Mouse (Mus musculus): ENCODE results near the gene 1810009A15Rik. TPM values are rescaled to one million over a fixed set of nuclear protein-coding genes. Genes with fewer than 3 reads are reported as not detected.
A peak's percentile ranks its signal among the peaks of the same experiment; 100 is the strongest.

Gene 1810009A15Rik
- polyA plus RNA-seq, 1 experiment: 6.6 TPM

DNA sequence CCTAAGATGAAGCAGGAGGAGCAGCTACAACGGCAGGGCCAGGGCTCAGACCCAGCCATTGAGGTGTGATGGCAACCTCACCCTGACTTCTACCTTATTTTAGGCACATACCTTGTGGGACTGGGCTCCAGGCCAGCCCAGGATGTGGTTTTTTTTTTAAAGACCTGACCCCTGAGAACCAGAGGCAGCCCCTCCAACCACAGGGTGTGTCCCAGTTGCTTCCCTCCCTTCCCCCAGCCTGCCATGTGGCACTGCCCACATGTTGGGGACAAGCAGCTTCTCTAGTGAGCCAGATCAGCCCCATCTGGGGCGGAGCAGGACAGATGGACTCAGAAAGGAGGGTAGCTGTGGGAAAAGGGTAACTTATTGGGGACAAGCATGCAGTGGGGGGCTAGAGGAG lies 38.1 kb downstream of the 1810009A15Rik start:
- Histone ChIP-seq H3K9me3 (ENCODE audit: control insufficient read depth, low read length) (no peaks in the 10 kb centered on the region), H3K27me3 (ENCODE audit: control insufficient read depth) (no peaks in the 10 kb centered on the region), H3K4me1 (ENCODE audit: control insufficient read depth) (peaks cover 84% of the 10 kb centered on the region), H3K4me3 (replicated peaks) (no peak overlapping the region), H3K36me3 (ENCODE audit: control insufficient read depth) (peaks cover 69% of the 10 kb centered on the region)
- TF ChIP-seq TAL1 (IDR thresholded peaks at IDR 0.05; ENCODE audit: low read length) (no peak), GATA1 (IDR thresholded peaks at IDR 0.05; ENCODE audit: low read length) (no peak)

DNA sequence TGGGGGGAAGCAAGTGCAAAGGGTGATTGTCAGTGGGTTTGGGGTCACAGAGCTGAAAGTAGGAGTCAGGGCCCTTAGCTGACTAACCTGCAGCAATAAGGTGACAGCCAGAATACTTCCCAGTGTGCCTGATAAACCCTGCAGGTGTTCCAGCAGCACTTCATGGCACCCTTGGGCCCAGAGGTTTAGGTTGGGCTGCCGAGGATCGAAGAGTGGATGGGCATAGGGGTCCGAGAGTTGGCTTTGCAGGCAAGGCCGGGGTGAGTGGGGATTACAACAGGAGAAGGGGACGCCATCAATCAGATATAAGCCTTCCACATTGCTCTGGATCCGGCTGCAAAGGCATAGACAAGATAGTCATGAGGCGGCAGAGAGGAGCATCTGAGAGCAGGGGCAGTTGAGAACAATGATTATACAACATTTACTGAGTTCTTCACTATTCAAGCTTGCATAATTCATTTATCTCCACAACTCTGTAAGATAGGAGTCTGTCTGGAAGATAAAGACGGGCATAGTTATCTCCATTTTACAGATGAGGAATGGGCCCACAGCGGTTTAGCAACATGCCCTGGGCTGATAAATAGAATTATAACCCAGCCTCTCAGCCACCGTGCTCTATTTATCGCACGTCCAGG lies 39.4 kb downstream of the 1810009A15Rik start:
- TF ChIP-seq GATA1 (IDR thresholded peaks at IDR 0.05; ENCODE audit: low read length): no peak
- TF ChIP-seq TAL1 (IDR thresholded peaks at IDR 0.05; ENCODE audit: low read length): no peak
- Histone ChIP-seq H3K36me3 (ENCODE audit: control insufficient read depth) (peaks cover 64% of the 10 kb centered on the region), H3K4me3 (replicated peaks) (no peak overlapping the region)

DNA sequence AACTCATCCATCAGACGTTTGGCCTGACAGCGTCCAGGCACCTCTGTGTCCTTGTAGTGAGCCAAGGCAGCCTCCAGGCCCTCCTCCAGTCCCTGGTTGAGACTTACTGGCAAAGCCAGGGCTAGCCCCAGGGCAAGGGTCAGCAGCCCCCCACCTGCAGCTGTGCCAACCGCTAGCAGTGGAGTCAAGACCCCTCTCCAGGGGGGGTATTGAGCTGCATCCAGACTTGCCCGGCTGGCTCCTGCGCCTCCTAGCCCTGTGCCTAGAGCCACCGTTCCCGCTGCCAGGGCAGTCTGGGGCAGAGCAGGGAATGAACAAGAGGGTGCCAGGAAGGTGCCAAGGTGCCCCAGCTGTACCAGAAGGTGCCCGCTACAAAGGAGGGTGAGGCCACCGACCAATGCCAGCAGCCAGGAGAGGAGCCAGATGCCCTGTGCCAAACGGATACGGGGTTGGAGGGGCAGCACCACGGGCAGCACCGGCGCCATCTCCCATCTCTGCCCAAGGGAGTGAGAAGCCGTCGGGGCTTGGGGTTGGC lies 40.1 kb downstream of the 1810009A15Rik start:
- no peak for TF ChIP-seq TAL1 (IDR thresholded peaks at IDR 0.05; ENCODE audit: low read length)
- TF ChIP-seq GATA1 (IDR thresholded peaks at IDR 0.05; ENCODE audit: low read length): no peak
- Histone ChIP-seq H3K4me3 (replicated peaks) (peak overlapping the region; percentile 84), H3K4me1 (ENCODE audit: control insufficient read depth) (peaks cover 70% of the 10 kb centered on the region), H3K36me3 (ENCODE audit: control insufficient read depth) (peaks cover 64% of the 10 kb centered on the region), H3K9me3 (ENCODE audit: control insufficient read depth, low read length) (no peaks in the 10 kb centered on the region), H3K27me3 (ENCODE audit: control insufficient read depth) (no peaks in the 10 kb centered on the region)

More for the DNA sequence above, 39.4 kb downstream of the 1810009A15Rik start:
- Histone ChIP-seq H3K9me3 (ENCODE audit: control insufficient read depth, low read length) (no peaks in the 10 kb centered on the region), H3K27me3 (ENCODE audit: control insufficient read depth) (no peaks in the 10 kb centered on the region), H3K4me1 (ENCODE audit: control insufficient read depth) (peaks cover 76% of the 10 kb centered on the region)

DNA sequence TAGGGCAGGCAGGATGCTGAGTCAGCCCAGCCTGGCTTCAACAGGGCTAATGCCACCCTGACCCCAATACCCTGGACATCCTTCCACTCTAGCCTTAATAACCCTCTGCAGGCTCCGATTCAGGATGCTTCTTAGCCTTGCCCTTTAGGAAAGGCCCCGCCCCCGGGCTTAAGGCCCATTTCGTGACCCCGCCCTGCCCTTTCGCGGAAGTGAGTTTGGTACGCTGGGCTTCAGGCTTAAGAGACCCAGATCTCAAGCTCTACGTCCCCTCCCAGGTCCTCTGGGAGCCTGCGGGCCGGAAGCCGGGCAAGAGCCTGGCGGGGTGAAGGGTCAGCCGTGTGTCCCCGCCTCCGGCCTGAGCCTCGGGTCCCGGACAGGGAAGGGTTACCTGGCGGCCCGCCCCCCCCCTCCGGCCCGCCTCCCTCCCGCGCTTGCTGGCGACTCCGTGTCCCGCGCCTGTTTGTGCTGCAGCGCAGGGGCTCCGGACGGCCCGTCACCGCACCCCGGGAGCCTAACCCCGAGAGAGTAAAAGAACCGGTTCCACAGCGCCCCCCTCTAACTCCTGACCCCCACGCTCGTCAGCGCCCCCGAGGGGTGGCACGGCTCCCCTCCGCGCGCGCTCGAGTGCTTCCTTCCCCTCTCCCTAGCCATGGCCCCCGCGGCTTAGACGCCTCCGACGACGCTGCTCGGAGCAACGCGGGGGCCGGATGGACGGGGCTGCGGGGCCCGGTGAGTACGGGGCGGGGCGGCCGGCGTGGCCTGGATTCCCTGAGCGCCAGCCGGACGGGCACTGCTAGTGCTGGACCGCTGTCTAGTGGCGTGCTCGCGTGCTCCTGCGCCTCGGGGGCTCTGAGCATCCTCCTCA lies 40.8 kb downstream of the 1810009A15Rik start, which contains the start of the genes Rom1 and Eml3:
Gene Rom1 (minus strand): TSS at position 133 of the 865 bp plus-strand sequence.
Gene Eml3 (plus strand): TSS at position 329 of the 865 bp plus-strand sequence.
- H3K4me1 ChIP-seq (ENCODE audit: control insufficient read depth): peaks cover 68% of the 10 kb centered on the region
- TF ChIP-seq TAL1 (IDR thresholded peaks at IDR 0.05; ENCODE audit: low read length): no peak
- TF ChIP-seq GATA1 (IDR thresholded peaks at IDR 0.05; ENCODE audit: low read length): no peak
- H3K36me3 ChIP-seq (ENCODE audit: control insufficient read depth): peaks cover 67% of the 10 kb centered on the region
- H3K27me3 ChIP-seq (ENCODE audit: control insufficient read depth): no peaks in the 10 kb centered on the region
- H3K9me3 ChIP-seq (ENCODE audit: control insufficient read depth, low read length): no peaks in the 10 kb centered on the region
- peak within 1 kb of the TSS; percentile 84 for H3K4me3 ChIP-seq (replicated peaks)

DNA sequence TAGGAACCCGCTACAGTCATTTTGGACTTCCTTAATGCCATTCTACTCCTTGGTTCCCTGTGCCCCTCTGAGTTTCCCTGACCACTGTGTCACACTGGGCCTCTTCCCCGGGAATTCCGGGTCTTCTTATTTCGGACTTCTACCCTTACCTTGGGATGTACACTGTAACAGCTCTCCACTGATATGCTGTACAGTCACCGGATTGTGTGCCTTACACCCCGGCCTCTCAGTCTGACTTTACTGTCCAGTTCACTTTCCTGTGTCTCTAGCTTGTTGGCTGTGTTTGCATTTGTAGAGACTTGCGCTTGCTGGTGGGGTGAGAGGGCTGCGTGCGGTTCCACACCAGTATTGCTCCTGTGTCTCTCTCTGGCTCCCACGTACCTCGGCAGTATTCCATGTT lies 41.5 kb downstream of the 1810009A15Rik start:
- Histone ChIP-seq H3K27me3 (ENCODE audit: control insufficient read depth) (no peaks in the 10 kb centered on the region), H3K4me3 (replicated peaks) (peak overlapping the region; percentile 84), H3K4me1 (ENCODE audit: control insufficient read depth) (peaks cover 65% of the 10 kb centered on the region), H3K36me3 (ENCODE audit: control insufficient read depth) (peaks cover 70% of the 10 kb centered on the region), H3K9me3 (ENCODE audit: control insufficient read depth, low read length) (no peaks in the 10 kb centered on the region)
- TF ChIP-seq GATA1 (IDR thresholded peaks at IDR 0.05; ENCODE audit: low read length) (no peak), TAL1 (IDR thresholded peaks at IDR 0.05; ENCODE audit: low read length) (no peak)

- no peaks in the 10 kb centered on the region for H3K9me3 ChIP-seq (ENCODE audit: control insufficient read depth, low read length)
- H3K4me3 ChIP-seq (replicated peaks): peak overlapping the region; percentile 84
- peaks cover 70% of the 10 kb centered on the region for H3K36me3 ChIP-seq (ENCODE audit: control insufficient read depth)
- H3K4me1 ChIP-seq (ENCODE audit: control insufficient read depth): peaks cover 59% of the 10 kb centered on the region
- TF ChIP-seq TAL1 (IDR thresholded peaks at IDR 0.05; ENCODE audit: low read length): no peak
- no peak for TF ChIP-seq GATA1 (IDR thresholded peaks at IDR 0.05; ENCODE audit: low read length)
- H3K27me3 ChIP-seq (ENCODE audit: control insufficient read depth): no peaks in the 10 kb centered on the region
Observed at GRCm38 (mm10) chr19:8930771-8931170, 42.1 kb downstream of the 1810009A15Rik start.

- Histone ChIP-seq H3K36me3 (ENCODE audit: control insufficient read depth) (peaks cover 77% of the 10 kb centered on the region), H3K9me3 (ENCODE audit: control insufficient read depth, low read length) (no peaks in the 10 kb centered on the region), H3K27me3 (ENCODE audit: control insufficient read depth) (no peaks in the 10 kb centered on the region), H3K4me1 (ENCODE audit: control insufficient read depth) (peaks cover 34% of the 10 kb centered on the region), H3K4me3 (replicated peaks) (no peak overlapping the region)
- TF ChIP-seq GATA1 (IDR thresholded peaks at IDR 0.05; ENCODE audit: low read length) (no peak), TAL1 (IDR thresholded peaks at IDR 0.05; ENCODE audit: low read length) (no peak)
Observed at GRCm38 (mm10) chr19:8936736-8937135, 48.1 kb downstream of the 1810009A15Rik start.

Other genes starting within 250 kb of the 1810009A15Rik start
- 0.01 TPM in 1 of 2 replicates, not detected in the other for gene Chrm1, start 225.1 kb upstream of the 1810009A15Rik start, polyA plus RNA-seq (2012)
- 33.5 and 37.4 TPM in 2 replicates for gene Slc3a2, start 165.5 kb upstream of the 1810009A15Rik start, polyA plus RNA-seq (2012)
- gene Wdr74, start 153.0 kb upstream of the 1810009A15Rik start, polyA plus RNA-seq (2012): 1.7 and 2.5 TPM in 2 replicates
- not detected in 2 replicates for gene 1700092M07Rik, start 148.1 kb upstream of the 1810009A15Rik start, polyA plus RNA-seq (2012)
- 3.3 and 3.6 TPM in 2 replicates for gene Stx5a, start 147.4 kb upstream of the 1810009A15Rik start, polyA plus RNA-seq (2012)
- 2.9 and 3.0 TPM in 2 replicates for gene Nxf1, start 131.8 kb upstream of the 1810009A15Rik start, polyA plus RNA-seq (2012)
- 4.9 and 5.0 TPM in 2 replicates for gene Tmem223, start 117.9 kb upstream of the 1810009A15Rik start, polyA plus RNA-seq (2012)
- gene Tmem179b, start 114.4 kb upstream of the 1810009A15Rik start, polyA plus RNA-seq (2012): 10.3 and 14.4 TPM in 2 replicates
- gene Taf6l, start 102.4 kb upstream of the 1810009A15Rik start, polyA plus RNA-seq (2012): 4.1 and 4.7 TPM in 2 replicates
- gene Polr2g, start 90.3 kb upstream of the 1810009A15Rik start, polyA plus RNA-seq (2012): 0.36 and 0.84 TPM in 2 replicates
- gene Zbtb3, start 86.3 kb upstream of the 1810009A15Rik start, polyA plus RNA-seq (2012): 0.06 and 0.07 TPM in 2 replicates
- 0.24 TPM in 2 replicates for gene Ttc9c, start 69.5 kb upstream of the 1810009A15Rik start, polyA plus RNA-seq (2012)
- 8.6 and 10.2 TPM in 2 replicates for gene Hnrnpul2, start 68.8 kb upstream of the 1810009A15Rik start, polyA plus RNA-seq (2012)
- 0.10 TPM in 1 of 2 replicates, not detected in the other for gene AC129217.1, start 59.1 kb upstream of the 1810009A15Rik start, polyA plus RNA-seq (2012)
- gene Bscl2, start 51.4 kb upstream of the 1810009A15Rik start, polyA plus RNA-seq (2012): 4.6 and 6.4 TPM in 2 replicates
- not detected in 2 replicates for gene Gng3, start 49.7 kb upstream of the 1810009A15Rik start, polyA plus RNA-seq (2012)
- not detected in 2 replicates for gene Lrrn4cl, start 38.1 kb upstream of the 1810009A15Rik start, polyA plus RNA-seq (2012)
- gene Ubxn1, start 17.4 kb upstream of the 1810009A15Rik start, polyA plus RNA-seq (2012): 19.4 and 19.7 TPM in 2 replicates
- gene Uqcc3, start 7.9 kb upstream of the 1810009A15Rik start, polyA plus RNA-seq (2012): 3.7 and 3.8 TPM in 2 replicates
- 0.01 and 0.03 TPM in 2 replicates for gene Lbhd1, start 5.1 kb upstream of the 1810009A15Rik start, polyA plus RNA-seq (2012)
- not detected in 2 replicates for gene Gm49403, start 4.9 kb upstream of the 1810009A15Rik start, polyA plus RNA-seq (2012)
- not detected in 2 replicates for gene Gm49416, start 73 bp downstream of the 1810009A15Rik start, polyA plus RNA-seq (2012)
- 3.1 and 3.7 TPM in 2 replicates for gene Ints5, start 4.2 kb downstream of the 1810009A15Rik start, polyA plus RNA-seq (2012)
- gene Ganab, start 9.2 kb downstream of the 1810009A15Rik start, polyA plus RNA-seq (2012): 1.9 and 2.5 TPM in 2 replicates
- gene B3gat3, start 31.5 kb downstream of the 1810009A15Rik start, polyA plus RNA-seq (2012): 15.8 and 16.4 TPM in 2 replicates
- gene Rom1, start 40.5 kb downstream of the 1810009A15Rik start, polyA plus RNA-seq (2012): 0.42 and 0.57 TPM in 2 replicates
- 1.3 and 1.4 TPM in 2 replicates for gene Eml3, start 40.7 kb downstream of the 1810009A15Rik start, polyA plus RNA-seq (2012)
- 2.2 and 3.4 TPM in 2 replicates for gene Mta2, start 53.0 kb downstream of the 1810009A15Rik start, polyA plus RNA-seq (2012)
- 1.6 TPM in 2 replicates for gene Tut1, start 65.0 kb downstream of the 1810009A15Rik start, polyA plus RNA-seq (2012)
- 5.4 and 8.2 TPM in 2 replicates for gene Eef1g, start 78.2 kb downstream of the 1810009A15Rik start, polyA plus RNA-seq (2012)
- 0.01 and 0.05 TPM in 2 replicates for gene Ahnak, start 100.4 kb downstream of the 1810009A15Rik start, polyA plus RNA-seq (2012)
- gene Scgb1a1, start 199.1 kb downstream of the 1810009A15Rik start, polyA plus RNA-seq (2012): not detected in 2 replicates
- gene Asrgl1, start 246.8 kb downstream of the 1810009A15Rik start, polyA plus RNA-seq (2012): 2.1 and 3.6 TPM in 2 replicates